Mouse (Mus musculus) cortical plate, adult 2 months (tissue): ENCODE results near the gene Matn1.
A peak's percentile ranks its signal among the peaks of the same experiment; 100 is the strongest.

Experiments used
- CTCF ChIP-seq: fragments of 200-500 bp; IDR thresholded peaks from 2 replicates; pipeline ENCODE4 v1.5.1; 2011; ENCODE audit warnings: mild to moderate bottlenecking, control low read depth, low read length; ENCODE audit not compliant: insufficient read depth; ENCODE audit errors: extremely low read depth
- POLR2A ChIP-seq: fragments of 200-500 bp; IDR thresholded peaks from 2 replicates; pipeline ENCODE4 v1.6.1; 2011; ENCODE audit warnings: mild to moderate bottlenecking, low read length, control low read depth; ENCODE audit not compliant: insufficient read depth; ENCODE audit errors: extremely low read depth

- TF ChIP-seq POLR2A (no peak), CTCF (peak; percentile 68)
Observed at GRCm38 (mm10) chr4:130896372-130896771, 47.8 kb upstream of the Matn1 start.
